Mouse (Mus musculus) midbrain, postnatal 0 days (tissue): Measurements from ENCODE around the gene Slc36a2. TPM values are rescaled to one million over a fixed set of nuclear protein-coding genes. Genes with fewer than 3 reads are reported as not detected.

ENCODE experiments used
- ATAC-seq: fragments of 200-750 bp; cut with Nextera tagmentation; 2 replicates; pipeline ENCODE4 v1.8.0; 2017; ENCODE audit warnings: moderate number of reproducible peaks, mild to moderate bottlenecking, moderate TSS enrichment, moderate library complexity; ENCODE audit not compliant: low FRiP score
- DNase-seq: peaks from one replicate; pipeline ENCODE4 v3.0.0-alpha.2; 2015; ENCODE audit warnings: low spot score
- H3K27ac ChIP-seq: fragments of 300-500 bp; sonication (generic); 2 replicates; pipeline ENCODE4 v1.5.1; 2014; ENCODE audit warnings: low read depth, mild to moderate bottlenecking, low read length, mixed read lengths
- H3K27me3 ChIP-seq: fragments of 300-500 bp; sonication (generic); 2 replicates; pipeline ENCODE4 v1.6.1; 2014; ENCODE audit warnings: low read length, control low read depth, mixed read lengths; ENCODE audit not compliant: insufficient read depth
- H3K36me3 ChIP-seq: fragments of 300-500 bp; sonication (generic); 2 replicates; pipeline ENCODE4 v1.6.1; 2014; ENCODE audit warnings: low read length, control low read depth, mixed read lengths; ENCODE audit not compliant: insufficient read depth
- H3K4me1 ChIP-seq: fragments of 300-500 bp; sonication (generic); 2 replicates; pipeline ENCODE4 v1.6.1; 2014; ENCODE audit warnings: mild to moderate bottlenecking, control low read depth, antibody characterized with exemption, low read length, mixed read lengths; ENCODE audit not compliant: insufficient read depth
- H3K4me2 ChIP-seq: fragments of 300-500 bp; sonication (generic); 2 replicates; pipeline ENCODE4 v1.6.1; 2014; ENCODE audit warnings: low read depth, mild to moderate bottlenecking, low read length, mixed read lengths; ENCODE audit not compliant: poor library complexity, severe bottlenecking
- H3K4me3 ChIP-seq: fragments of 300-500 bp; sonication (generic); 2 replicates; pipeline ENCODE4 v1.5.1; 2014; ENCODE audit warnings: low read depth, mild to moderate bottlenecking, low read length, moderate library complexity
- H3K9ac ChIP-seq: fragments of 300-500 bp; sonication (generic); replicated peaks from 2 replicates; pipeline ENCODE4 v1.6.1; 2014; ENCODE audit warnings: mild to moderate bottlenecking, low read length, moderate library complexity, mixed read lengths; ENCODE audit not compliant: poor library complexity, severe bottlenecking
- H3K9me3 ChIP-seq: fragments of 300-500 bp; sonication (generic); 2 replicates; pipeline ENCODE4 v1.6.1; 2016; ENCODE audit warnings: low read length, control low read depth
- CTCF ChIP-seq: IDR thresholded peaks from 2 replicates; pipeline ENCODE4 v1.5.1; 2016; ENCODE audit warnings: antibody characterized with exemption, mild to moderate bottlenecking
- WGBS: fragments of 180-500 bp; shearing (Covaris S2); extraction: QIAGEN DNeasy Blood & Tissue Kit; methylation state at CpG from one replicate; pipeline ENCODE4 v1.1.7; 2014; 5-methylcytosine and 5-hydroxymethylcytosine counted together
- polyA plus RNA-seq: library from polyadenylated mRNA; unstranded; fragments of >200 nt; fragmentation: Nextera tagmentation; extraction: Ambion mirVana; gene quantifications from 2 replicates; pipeline ENCODE4 v1.2.1, GENCODE M21; 2015
- total RNA-seq: library from RNA; depleted of rRNA; stranded (reverse); fragments of >200 nt; gene quantifications from 2 replicates; pipeline ENCODE4 v1.2.3, GENCODE M21; 2014

The Slc36a2 gene
- total and polyA plus RNA-seq, 2 experiments from 2014 or later: 0.27 to 0.79 TPM

- H3K9me3 ChIP-seq: no peaks in the 10 kb centered on the region
- H3K27me3 ChIP-seq: no peaks in the 10 kb centered on the region
- TF ChIP-seq CTCF: no peak
- no peak overlapping the region for H3K27ac ChIP-seq
- WGBS: 68% methylated on average over 7 of the region's 7 CpGs
- H3K9ac ChIP-seq: no peak overlapping the region
- H3K4me2 ChIP-seq: no peak overlapping the region
- DNase-seq (no peak), ATAC-seq (no peak)
- no peaks in the 10 kb centered on the region for H3K4me1 ChIP-seq
- no peak overlapping the region for H3K4me3 ChIP-seq
- no peaks in the 10 kb centered on the region for H3K36me3 ChIP-seq
Observed at GRCm38 (mm10) chr11:55183124-55183523, 1.8 kb downstream of the Slc36a2 start.

GRCm38 (mm10) chr11:55179856-55180255, 5.0 kb downstream of the Slc36a2 start:
- DNase-seq: no peak
- no peaks in the 10 kb centered on the region for H3K27me3 ChIP-seq
- no peak for TF ChIP-seq CTCF
- H3K9me3 ChIP-seq: no peaks in the 10 kb centered on the region
- no peak overlapping the region for H3K9ac ChIP-seq
- 90% methylated on average over 3 of the region's 3 CpGs for WGBS
- H3K4me2 ChIP-seq: no peak overlapping the region
- no peak overlapping the region for H3K27ac ChIP-seq
- H3K36me3 ChIP-seq: no peaks in the 10 kb centered on the region
- no peaks in the 10 kb centered on the region for H3K4me1 ChIP-seq
- no peak overlapping the region for H3K4me3 ChIP-seq
- ATAC-seq: no peak

- no peak overlapping the region for H3K4me2 ChIP-seq
- H3K27me3 ChIP-seq: no peaks in the 10 kb centered on the region
- WGBS: 83% methylated on average over 4 of the region's 4 CpGs
- H3K36me3 ChIP-seq: no peaks in the 10 kb centered on the region
- H3K4me3 ChIP-seq: no peak overlapping the region
- H3K9ac ChIP-seq: no peak overlapping the region
- no peaks in the 10 kb centered on the region for H3K4me1 ChIP-seq
- no peak overlapping the region for H3K27ac ChIP-seq
- H3K9me3 ChIP-seq: no peaks in the 10 kb centered on the region
- TF ChIP-seq CTCF: no peak
- ATAC-seq: no peak
- no peak for DNase-seq
Observed at GRCm38 (mm10) chr11:55178830-55179229, 6.0 kb downstream of the Slc36a2 start.

GRCm38 (mm10) chr11:55170501-55170900, 14.4 kb downstream of the Slc36a2 start:
- Histone ChIP-seq H3K9me3 (no peaks in the 10 kb centered on the region), H3K4me2 (no peak overlapping the region), H3K27me3 (no peaks in the 10 kb centered on the region), H3K4me3 (no peak overlapping the region), H3K36me3 (no peaks in the 10 kb centered on the region), H3K4me1 (no peaks in the 10 kb centered on the region), H3K9ac (no peak overlapping the region), H3K27ac (no peak overlapping the region)
- no peak for TF ChIP-seq CTCF
- WGBS: 72% methylated on average over 4 of the region's 4 CpGs
- ATAC-seq: no peak
- DNase-seq: no peak

GRCm38 (mm10) chr11:55168914-55169313, 16.0 kb downstream of the Slc36a2 start:
- Histone ChIP-seq H3K4me3 (no peak overlapping the region), H3K4me2 (no peak overlapping the region), H3K4me1 (no peaks in the 10 kb centered on the region), H3K36me3 (no peaks in the 10 kb centered on the region), H3K9ac (no peak overlapping the region), H3K27me3 (no peaks in the 10 kb centered on the region), H3K9me3 (no peaks in the 10 kb centered on the region), H3K27ac (no peak overlapping the region)
- TF ChIP-seq CTCF: no peak
- ATAC-seq (no peak), DNase-seq (no peak)
- 86% methylated on average over 6 of the region's 6 CpGs for WGBS

- H3K4me3 ChIP-seq: no peak overlapping the region
- no peak overlapping the region for H3K27ac ChIP-seq
- H3K9ac ChIP-seq: no peak overlapping the region
- no peaks in the 10 kb centered on the region for H3K27me3 ChIP-seq
- no peaks in the 10 kb centered on the region for H3K36me3 ChIP-seq
- H3K4me2 ChIP-seq: no peak overlapping the region
- no peaks in the 10 kb centered on the region for H3K4me1 ChIP-seq
- ATAC-seq: no peak
- WGBS: 77% methylated on average over 4 of the region's 4 CpGs
- no peak for TF ChIP-seq CTCF
- no peaks in the 10 kb centered on the region for H3K9me3 ChIP-seq
- no peak for DNase-seq
Observed at GRCm38 (mm10) chr11:55168504-55168903, 16.4 kb downstream of the Slc36a2 start.
